Mouse (Mus musculus): Measurements from ENCODE around the gene Il4ra. TPM values are rescaled to one million over a fixed set of nuclear protein-coding genes. Genes with fewer than 3 reads are reported as not detected.

Il4ra gene
- polyA plus RNA-seq, 1 experiment from 2014 or later, result 2.6 TPM

DNA sequence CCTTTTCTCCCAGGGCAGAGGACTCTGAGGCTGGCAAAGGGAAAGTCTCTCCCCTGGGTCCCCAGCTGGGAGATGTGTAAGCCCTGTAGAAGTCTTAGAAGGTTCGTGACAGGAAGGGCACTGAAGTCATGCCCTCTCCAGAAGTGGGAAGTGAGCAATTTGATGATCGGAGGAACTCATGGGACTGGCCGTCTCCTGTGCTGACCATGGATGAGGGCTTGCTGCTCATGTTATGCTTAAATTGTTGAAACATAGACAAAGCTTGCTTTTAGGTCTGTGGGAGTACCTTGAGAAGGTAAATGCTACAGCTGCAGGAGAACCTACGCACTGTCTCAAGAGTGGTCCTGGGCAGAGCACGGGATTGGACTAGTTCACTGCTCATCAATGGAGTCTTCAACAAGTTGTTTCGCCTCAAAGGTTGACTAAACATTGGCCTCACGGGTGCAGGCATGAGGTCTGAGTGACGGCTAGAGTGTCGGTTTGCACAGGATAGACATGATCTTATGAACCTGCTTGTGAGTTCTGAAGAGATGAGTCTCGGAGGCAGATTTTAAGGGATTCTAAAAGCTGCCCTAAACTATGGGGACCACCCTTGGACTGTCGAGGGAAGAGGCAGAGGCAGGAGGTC lies 50.0 kb downstream of the Il4ra start:
- Histone ChIP-seq H3K27ac (replicated peaks; ENCODE audit: low read depth, low read length) (no peak overlapping the region), H3K9ac (ENCODE audit: low read length) (no peak overlapping the region), H3K36me3 (ENCODE audit: control insufficient read depth, insufficient read depth, low read length) (no peaks in the 10 kb centered on the region), H3K27me3 (ENCODE audit: control insufficient read depth, insufficient read depth, low read length) (no peaks in the 10 kb centered on the region), H3K9me3 (ENCODE audit: control insufficient read depth, low read length) (no peaks in the 10 kb centered on the region), H3K4me3 (ENCODE audit: low read depth, low read length) (no peak overlapping the region), H3K4me2 (ENCODE audit: low read depth, severe bottlenecking) (no peak overlapping the region), H3K4me1 (ENCODE audit: control insufficient read depth, insufficient read depth, low read length) (no peaks in the 10 kb centered on the region)
- no peak for DNase-seq (ENCODE audit: low spot score)
- ATAC-seq (ENCODE audit: insufficient number of reproducible peaks, low FRiP score, low TSS enrichment, low read depth), result no peak
- WGBS, result 80% methylated on average over 11 of the region's 11 CpGs

DNA sequence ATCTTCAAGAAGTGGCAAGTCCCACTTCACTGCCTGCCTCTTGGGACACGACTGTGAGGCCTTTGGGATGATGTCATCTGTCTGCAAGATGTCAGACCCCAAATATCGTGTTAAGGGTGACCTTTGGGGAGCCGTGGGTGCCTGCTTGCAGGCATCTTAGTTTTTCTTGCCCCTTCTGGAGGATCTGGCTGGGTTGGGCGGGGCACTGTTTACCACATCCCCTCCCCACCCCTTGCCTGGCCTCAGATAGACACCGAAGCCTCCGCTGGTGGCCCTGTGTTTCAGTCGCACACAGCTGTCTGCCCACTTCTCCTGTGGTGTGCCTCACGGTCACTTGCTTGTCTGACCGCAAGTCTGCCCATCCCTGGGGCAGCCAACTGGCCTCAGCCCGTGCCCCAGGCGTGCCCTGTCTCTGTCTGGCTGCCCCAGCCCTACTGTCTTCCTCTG lies 51.3 kb downstream of the Il4ra start, which contains the start of gene Il21r:
Il21r (plus strand) TSS at position 245 of the 447 bp plus-strand sequence.
- H3K9ac ChIP-seq (ENCODE audit: low read length), result no peak within 1 kb of the TSS
- H3K9me3 ChIP-seq (ENCODE audit: control insufficient read depth, low read length), result no peaks in the 10 kb centered on the region
- H3K4me3 ChIP-seq (ENCODE audit: low read depth, low read length), result no peak within 1 kb of the TSS
- H3K4me2 ChIP-seq (ENCODE audit: low read depth, severe bottlenecking), result no peak within 1 kb of the TSS
- no peaks in the 10 kb centered on the region for H3K36me3 ChIP-seq (ENCODE audit: control insufficient read depth, insufficient read depth, low read length)
- ATAC-seq (ENCODE audit: insufficient number of reproducible peaks, low FRiP score, low TSS enrichment, low read depth) (no peak), DNase-seq (ENCODE audit: low spot score) (no peak)
- WGBS, result 77% methylated on average over 11 of the region's 11 CpGs
- no peaks in the 10 kb centered on the region for H3K4me1 ChIP-seq (ENCODE audit: control insufficient read depth, insufficient read depth, low read length)
- H3K27ac ChIP-seq (replicated peaks; ENCODE audit: low read depth, low read length), result no peak within 1 kb of the TSS
- H3K27me3 ChIP-seq (ENCODE audit: control insufficient read depth, insufficient read depth, low read length), result no peaks in the 10 kb centered on the region

DNA sequence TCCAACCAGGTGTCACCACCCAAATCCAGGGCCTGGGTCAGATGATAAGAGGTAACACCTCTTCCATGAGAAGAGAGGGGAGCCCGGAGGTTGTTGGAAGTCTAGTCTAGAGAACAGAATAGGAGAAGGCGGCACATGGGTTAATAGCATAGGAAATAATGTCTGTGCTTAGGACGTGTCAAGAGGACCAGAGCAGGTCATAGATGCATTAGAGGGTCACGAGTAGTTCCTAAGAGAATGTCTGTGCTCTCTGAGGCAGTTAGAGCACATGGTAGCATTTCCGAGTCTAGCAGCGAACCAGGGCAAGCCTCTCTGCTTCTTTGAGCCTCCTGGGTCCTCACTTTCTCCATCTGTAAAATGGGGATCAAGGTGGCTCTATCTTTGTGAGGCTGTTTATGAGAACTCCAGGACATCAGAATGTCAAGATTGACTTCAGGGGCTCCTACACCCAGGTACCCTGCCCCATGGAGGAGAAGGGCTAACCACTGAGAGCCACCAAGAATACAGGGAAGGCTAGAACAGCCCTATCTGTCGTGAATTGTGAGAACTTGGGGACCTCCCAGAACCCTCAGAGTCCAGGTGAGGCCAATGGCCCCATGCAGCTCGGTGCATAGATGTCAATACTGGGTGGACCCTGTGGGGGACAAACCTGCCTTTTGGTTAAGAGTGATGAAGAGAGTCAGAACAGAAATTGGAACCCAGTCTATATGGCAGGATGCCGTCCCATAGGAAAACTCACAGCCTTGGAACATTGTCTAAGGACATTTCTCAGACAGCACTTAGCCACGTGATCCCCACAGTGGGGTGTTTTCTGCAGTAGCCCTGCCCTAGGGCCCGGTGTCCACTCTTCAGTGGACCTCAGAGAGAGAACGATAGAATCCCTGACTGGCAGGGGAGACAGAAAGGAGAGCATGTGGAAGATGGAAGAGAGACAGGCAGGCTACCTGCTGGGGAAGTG lies 52.7 kb downstream of the Il4ra start:
- no peak for ATAC-seq (ENCODE audit: insufficient number of reproducible peaks, low FRiP score, low TSS enrichment, low read depth)
- Histone ChIP-seq H3K27ac (replicated peaks; ENCODE audit: low read depth, low read length) (no peak overlapping the region), H3K9me3 (ENCODE audit: control insufficient read depth, low read length) (no peaks in the 10 kb centered on the region), H3K36me3 (ENCODE audit: control insufficient read depth, insufficient read depth, low read length) (no peaks in the 10 kb centered on the region), H3K4me1 (ENCODE audit: control insufficient read depth, insufficient read depth, low read length) (no peaks in the 10 kb centered on the region), H3K27me3 (ENCODE audit: control insufficient read depth, insufficient read depth, low read length) (no peaks in the 10 kb centered on the region), H3K4me2 (ENCODE audit: low read depth, severe bottlenecking) (no peak overlapping the region), H3K9ac (ENCODE audit: low read length) (no peak overlapping the region), H3K4me3 (ENCODE audit: low read depth, low read length) (no peak overlapping the region)
- 82% methylated on average over 12 of the region's 12 CpGs for WGBS
- no peak for DNase-seq (ENCODE audit: low spot score)

DNA sequence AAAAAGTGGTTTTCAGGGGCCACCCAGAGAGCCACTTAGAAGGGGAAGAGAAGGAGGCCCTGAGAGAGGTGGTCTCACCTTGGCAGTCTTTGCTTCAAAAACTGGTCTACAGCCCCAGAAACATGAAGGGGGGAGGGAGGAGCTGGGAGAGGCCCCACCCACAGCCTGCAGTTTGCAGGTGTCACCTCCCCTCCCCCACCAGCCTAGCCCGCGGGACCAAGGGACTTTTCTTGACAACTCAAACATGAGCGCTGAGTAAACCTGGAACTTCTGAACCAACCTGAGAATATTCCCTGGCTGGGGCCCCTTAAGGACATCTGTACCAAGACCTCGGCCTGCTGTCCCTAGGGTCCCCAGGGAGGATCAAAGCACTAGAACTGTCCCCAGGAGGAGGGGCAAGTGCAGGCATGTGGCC lies 53.8 kb downstream of the Il4ra start:
- 40% methylated on average over 4 of the region's 4 CpGs for WGBS
- Histone ChIP-seq H3K4me2 (ENCODE audit: low read depth, severe bottlenecking) (no peak overlapping the region), H3K27ac (replicated peaks; ENCODE audit: low read depth, low read length) (no peak overlapping the region), H3K9ac (ENCODE audit: low read length) (no peak overlapping the region), H3K36me3 (ENCODE audit: control insufficient read depth, insufficient read depth, low read length) (no peaks in the 10 kb centered on the region), H3K9me3 (ENCODE audit: control insufficient read depth, low read length) (no peaks in the 10 kb centered on the region), H3K4me1 (ENCODE audit: control insufficient read depth, insufficient read depth, low read length) (no peaks in the 10 kb centered on the region), H3K4me3 (ENCODE audit: low read depth, low read length) (no peak overlapping the region), H3K27me3 (ENCODE audit: control insufficient read depth, insufficient read depth, low read length) (no peaks in the 10 kb centered on the region)
- ATAC-seq (ENCODE audit: insufficient number of reproducible peaks, low FRiP score, low TSS enrichment, low read depth) (no peak), DNase-seq (ENCODE audit: low spot score) (no peak)

DNA sequence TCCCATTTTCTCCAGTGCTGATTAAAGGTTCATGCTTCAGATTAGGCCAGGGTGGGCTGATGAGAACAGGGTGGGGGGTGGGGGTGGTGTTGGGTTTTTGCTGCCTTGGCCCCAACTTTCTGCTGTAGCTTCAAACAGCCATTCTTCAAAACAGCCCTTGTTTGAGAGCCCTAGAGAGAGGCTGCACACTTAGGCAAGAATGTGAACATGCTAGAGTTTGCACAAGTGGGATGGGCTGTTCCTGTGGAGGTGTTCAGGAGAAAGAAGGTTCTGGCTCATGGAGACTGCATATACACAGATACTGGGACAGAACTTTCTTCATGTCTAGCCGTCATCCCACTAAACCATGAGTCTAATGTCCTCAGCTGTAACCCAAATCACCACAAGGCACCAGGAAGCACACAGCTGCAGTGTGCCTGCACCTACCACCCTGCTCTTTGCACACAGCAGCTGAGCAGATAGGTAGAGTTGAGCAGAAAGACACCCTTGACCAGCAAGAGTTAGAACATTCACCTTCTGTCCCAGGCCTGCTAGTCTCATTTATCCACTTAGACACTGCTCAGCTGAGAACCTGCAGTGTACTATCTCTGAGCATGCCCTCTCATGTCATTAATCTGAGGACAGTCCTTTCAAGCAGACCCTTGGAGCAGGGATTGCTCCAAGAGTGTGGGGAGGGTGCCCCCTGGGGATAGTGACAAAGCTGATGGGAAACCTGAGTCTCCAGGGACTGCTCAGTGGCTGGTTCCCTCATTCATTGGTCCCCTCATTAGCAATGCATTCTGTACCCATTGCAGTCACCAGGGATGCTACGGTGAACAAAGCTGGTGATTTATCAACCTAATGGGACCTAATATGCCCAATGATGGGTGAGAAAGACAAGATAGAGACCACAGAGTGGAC lies 54.6 kb downstream of the Il4ra start:
- Histone ChIP-seq H3K4me2 (ENCODE audit: low read depth, severe bottlenecking) (no peak overlapping the region), H3K27me3 (ENCODE audit: control insufficient read depth, insufficient read depth, low read length) (no peaks in the 10 kb centered on the region), H3K9ac (ENCODE audit: low read length) (no peak overlapping the region), H3K27ac (replicated peaks; ENCODE audit: low read depth, low read length) (no peak overlapping the region), H3K36me3 (ENCODE audit: control insufficient read depth, insufficient read depth, low read length) (no peaks in the 10 kb centered on the region), H3K9me3 (ENCODE audit: control insufficient read depth, low read length) (no peaks in the 10 kb centered on the region), H3K4me1 (ENCODE audit: control insufficient read depth, insufficient read depth, low read length) (no peaks in the 10 kb centered on the region), H3K4me3 (ENCODE audit: low read depth, low read length) (no peak overlapping the region)
- ATAC-seq (ENCODE audit: insufficient number of reproducible peaks, low FRiP score, low TSS enrichment, low read depth) (no peak), DNase-seq (ENCODE audit: low spot score) (no peak)
- WGBS, result 74% methylated on average over 2 of the region's 2 CpGs

DNA sequence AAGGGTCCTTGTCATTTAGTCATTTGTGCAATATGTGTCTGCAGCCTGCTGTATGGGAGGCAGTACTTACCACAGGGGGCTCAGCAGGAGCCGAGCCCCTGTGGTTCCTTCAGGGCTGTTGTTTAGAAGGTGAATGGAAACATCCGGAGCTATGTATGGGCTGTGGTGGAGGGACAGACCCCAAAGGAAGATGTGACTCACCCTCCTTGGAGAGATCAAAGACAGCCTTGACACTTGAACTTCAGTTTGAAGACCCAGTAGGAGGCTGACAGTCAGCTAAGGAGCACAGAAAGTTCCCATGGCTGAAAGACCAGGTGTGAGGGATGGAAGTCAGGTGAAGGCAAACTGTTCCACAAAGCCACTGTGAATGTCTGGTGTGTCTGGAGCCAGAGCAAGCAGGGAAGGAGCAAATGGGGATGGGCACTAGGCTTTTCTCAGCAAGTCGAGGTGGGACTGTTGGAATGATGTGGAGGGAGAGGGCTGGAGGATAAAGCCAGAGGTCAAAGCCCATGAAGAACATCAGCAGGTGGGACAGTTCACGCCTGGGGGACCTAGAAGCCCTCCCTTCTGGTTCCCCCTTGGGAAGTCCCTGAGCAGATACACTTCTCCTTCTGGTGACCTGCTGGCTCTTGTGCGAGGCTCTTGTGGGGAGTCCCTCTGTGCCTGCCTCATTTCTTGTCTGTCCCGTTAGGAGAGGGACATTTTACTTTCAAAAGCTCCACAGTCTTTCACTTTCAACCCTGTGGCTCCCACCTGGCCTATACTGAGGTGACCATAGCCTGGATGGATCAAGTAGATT lies 55.7 kb downstream of the Il4ra start:
- no peaks in the 10 kb centered on the region for H3K4me1 ChIP-seq (ENCODE audit: control insufficient read depth, insufficient read depth, low read length)
- WGBS, result 57% methylated on average over 6 of the region's 6 CpGs
- no peaks in the 10 kb centered on the region for H3K36me3 ChIP-seq (ENCODE audit: control insufficient read depth, insufficient read depth, low read length)
- no peak overlapping the region for H3K27ac ChIP-seq (replicated peaks; ENCODE audit: low read depth, low read length)
- H3K27me3 ChIP-seq (ENCODE audit: control insufficient read depth, insufficient read depth, low read length), result no peaks in the 10 kb centered on the region
- no peak for DNase-seq (ENCODE audit: low spot score)
- H3K9me3 ChIP-seq (ENCODE audit: control insufficient read depth, low read length), result no peaks in the 10 kb centered on the region
- ATAC-seq (ENCODE audit: insufficient number of reproducible peaks, low FRiP score, low TSS enrichment, low read depth), result no peak
- H3K9ac ChIP-seq (ENCODE audit: low read length), result no peak overlapping the region
- H3K4me3 ChIP-seq (ENCODE audit: low read depth, low read length), result no peak overlapping the region
- H3K4me2 ChIP-seq (ENCODE audit: low read depth, severe bottlenecking), result no peak overlapping the region

DNA sequence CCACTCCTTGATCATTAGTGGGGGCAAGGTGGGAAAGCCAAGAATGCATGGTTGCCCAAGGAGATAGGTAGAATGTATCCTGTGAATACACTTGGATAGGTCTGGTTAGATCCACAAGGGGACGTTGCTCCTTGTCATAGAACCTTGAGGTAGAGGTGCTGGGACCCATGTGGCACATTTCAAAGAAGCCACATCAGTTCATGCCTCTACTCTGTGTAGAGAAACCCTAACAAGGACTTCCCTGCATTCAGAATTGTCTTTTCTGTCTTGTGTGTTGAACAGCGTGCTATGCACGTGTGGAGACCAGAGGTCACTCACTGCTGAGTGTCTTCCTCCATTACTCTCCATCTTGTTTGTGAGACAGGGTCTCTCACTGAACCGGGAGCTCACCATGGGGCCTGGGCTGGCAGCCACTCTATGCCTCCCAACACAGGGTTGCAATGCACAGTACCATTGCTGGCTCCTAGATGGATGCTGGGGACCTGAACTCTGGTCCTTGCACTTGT lies 56.3 kb downstream of the Il4ra start:
- H3K9ac ChIP-seq (ENCODE audit: low read length), result no peak overlapping the region
- no peaks in the 10 kb centered on the region for H3K4me1 ChIP-seq (ENCODE audit: control insufficient read depth, insufficient read depth, low read length)
- H3K36me3 ChIP-seq (ENCODE audit: control insufficient read depth, insufficient read depth, low read length), result no peaks in the 10 kb centered on the region
- DNase-seq (ENCODE audit: low spot score) (no peak), ATAC-seq (ENCODE audit: insufficient number of reproducible peaks, low FRiP score, low TSS enrichment, low read depth) (no peak)
- H3K27ac ChIP-seq (replicated peaks; ENCODE audit: low read depth, low read length), result no peak overlapping the region
- 88% methylated on average over 4 of the region's 4 CpGs for WGBS
- H3K4me2 ChIP-seq (ENCODE audit: low read depth, severe bottlenecking), result no peak overlapping the region
- H3K4me3 ChIP-seq (ENCODE audit: low read depth, low read length), result no peak overlapping the region
- H3K9me3 ChIP-seq (ENCODE audit: control insufficient read depth, low read length), result no peaks in the 10 kb centered on the region
- no peaks in the 10 kb centered on the region for H3K27me3 ChIP-seq (ENCODE audit: control insufficient read depth, insufficient read depth, low read length)

Measured in limb, embryonic 11.5 days (tissue).